Mouse (Mus musculus): Measurements from ENCODE around the gene Gm20390. TPM values are rescaled to one million over a fixed set of nuclear protein-coding genes. Genes with fewer than 3 reads are reported as not detected.
A peak's percentile ranks its signal among the peaks of the same experiment; 100 is the strongest.

Gene Gm20390
- total RNA-seq (2014; rRNA removed) (124 and 128 TPM in 2 replicates), polyA plus RNA-seq (2015; fragmentation: Nextera tagmentation; extraction: Ambion mirVana) (402 and 417 TPM in 2 replicates)

- ATAC-seq (peak; percentile 97), DNase-seq (ENCODE audit: low spot score) (peak; percentile 99)
- no peaks in the 10 kb centered on the region for H3K4me1 ChIP-seq (ENCODE audit: insufficient read depth, low read length)
- TF ChIP-seq CTCF (IDR thresholded peaks at IDR 0.05; ENCODE audit: low read depth), result peak; percentile 91
- peak within 1 kb of the TSS; percentile 91 for H3K4me3 ChIP-seq (ENCODE audit: low read length)
- peak within 1 kb of the TSS; percentile 82 for H3K4me2 ChIP-seq (ENCODE audit: low read depth, low read length)
- WGBS, result under 1% methylated on average over 40 of the region's 40 CpGs
- peaks cover 19% of the 10 kb centered on the region for H3K36me3 ChIP-seq (ENCODE audit: insufficient read depth, low read length)
- H3K9me3 ChIP-seq (ENCODE audit: low read length), result no peaks in the 10 kb centered on the region
- H3K27ac ChIP-seq, result peak within 1 kb of the TSS; percentile 89
- H3K9ac ChIP-seq (replicated peaks; ENCODE audit: low read length), result peak within 1 kb of the TSS; percentile 77
- no peaks in the 10 kb centered on the region for H3K27me3 ChIP-seq (ENCODE audit: insufficient read depth, low read length)
These were observed at the start of gene Gm20390, which contains the start of gene Nme1 for GRCm38 (mm10) chr11:93968005-93968847. Gene Gm20390, minus strand, starts transcription at chr11:93968293. Gene Nme1, minus strand, starts transcription at chr11:93968521.

GRCm38 (mm10) chr11:94003346-94003745 lies 35.3 kb upstream of the Gm20390 start:
- Histone ChIP-seq H3K36me3 (ENCODE audit: insufficient read depth, low read length) (no peaks in the 10 kb centered on the region), H3K9me3 (ENCODE audit: low read length) (no peaks in the 10 kb centered on the region), H3K27ac (no peak overlapping the region), H3K4me2 (ENCODE audit: low read depth, low read length) (no peak overlapping the region), H3K4me1 (ENCODE audit: insufficient read depth, low read length) (no peaks in the 10 kb centered on the region), H3K9ac (replicated peaks; ENCODE audit: low read length) (no peak overlapping the region), H3K4me3 (ENCODE audit: low read length) (no peak overlapping the region), H3K27me3 (ENCODE audit: insufficient read depth, low read length) (no peaks in the 10 kb centered on the region)
- no peak for ATAC-seq
- no peak for TF ChIP-seq CTCF (IDR thresholded peaks at IDR 0.05; ENCODE audit: low read depth)
- 90% methylated on average over 2 of the region's 2 CpGs for WGBS
- DNase-seq (ENCODE audit: low spot score), result no peak

DNA sequence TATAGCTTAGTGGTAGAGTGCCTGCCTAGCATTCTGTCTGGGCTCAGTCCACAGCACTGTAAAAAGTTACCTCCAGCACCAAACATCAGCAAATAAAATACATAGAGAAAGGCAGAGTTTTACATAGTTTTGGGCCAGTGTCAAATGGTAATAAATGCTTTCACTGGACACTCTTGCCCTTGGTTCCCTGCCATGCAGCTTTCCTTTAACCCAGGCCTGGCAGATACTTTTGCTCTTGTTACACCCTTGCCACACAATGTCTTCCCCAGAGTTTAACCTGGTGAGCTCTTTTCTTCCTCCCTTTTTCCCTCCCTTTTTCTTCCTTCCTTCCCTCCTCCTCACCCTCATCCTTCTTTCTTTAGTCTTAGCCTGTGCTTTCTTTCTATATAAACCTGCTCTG lies 31.2 kb upstream of the Gm20390 start:
- TF ChIP-seq CTCF (IDR thresholded peaks at IDR 0.05; ENCODE audit: low read depth), result no peak
- H3K9ac ChIP-seq (replicated peaks; ENCODE audit: low read length), result no peak overlapping the region; the same call in 1 of the 2 replicates
- H3K27me3 ChIP-seq (ENCODE audit: insufficient read depth, low read length), result no peaks in the 10 kb centered on the region
- no peaks in the 10 kb centered on the region for H3K9me3 ChIP-seq (ENCODE audit: low read length)
- H3K27ac ChIP-seq, result no peak overlapping the region
- no peak overlapping the region for H3K4me2 ChIP-seq (ENCODE audit: low read depth, low read length)
- H3K36me3 ChIP-seq (ENCODE audit: insufficient read depth, low read length), result no peaks in the 10 kb centered on the region
- peaks cover 8% of the 10 kb centered on the region for H3K4me1 ChIP-seq (ENCODE audit: insufficient read depth, low read length)
- no peak overlapping the region for H3K4me3 ChIP-seq (ENCODE audit: low read length)
- no peak for ATAC-seq
- DNase-seq (ENCODE audit: low spot score), result no peak

DNA sequence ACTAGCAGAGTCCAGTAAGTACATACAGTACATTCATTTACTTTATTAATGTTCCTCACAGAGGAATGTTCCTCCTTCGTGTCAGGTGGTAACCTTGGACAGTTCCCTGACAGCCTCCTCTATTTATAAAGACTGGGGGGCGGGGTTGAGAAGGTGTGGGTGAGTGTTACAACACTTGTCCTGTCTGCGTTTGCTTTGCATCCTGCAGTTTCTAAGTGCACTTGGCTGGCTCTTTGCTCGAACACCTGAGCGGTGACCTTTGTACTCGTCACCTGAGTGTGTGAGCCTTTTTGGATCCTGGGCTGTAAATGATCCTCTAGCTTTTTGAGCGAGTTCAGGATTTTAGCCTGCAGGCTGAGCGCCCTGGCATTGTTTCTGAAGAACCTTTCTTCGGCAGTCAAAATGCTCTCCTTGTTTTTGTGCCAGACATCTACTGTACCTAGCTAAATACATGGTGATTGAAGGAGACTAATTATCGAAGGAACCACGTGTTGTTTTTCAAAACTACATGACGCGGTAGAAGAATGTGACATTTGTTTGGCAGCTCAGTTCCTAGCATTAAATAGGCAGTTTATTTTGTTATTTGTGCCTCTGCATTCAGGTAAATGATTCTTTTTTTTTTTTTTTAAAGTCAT lies 29.2 kb upstream of the Gm20390 start:
- no peak for TF ChIP-seq CTCF (IDR thresholded peaks at IDR 0.05; ENCODE audit: low read depth)
- H3K4me1 ChIP-seq (ENCODE audit: insufficient read depth, low read length), result peaks cover 8% of the 10 kb centered on the region
- peak; percentile 2 for DNase-seq (ENCODE audit: low spot score)
- H3K36me3 ChIP-seq (ENCODE audit: insufficient read depth, low read length), result no peaks in the 10 kb centered on the region
- no peaks in the 10 kb centered on the region for H3K27me3 ChIP-seq (ENCODE audit: insufficient read depth, low read length)
- peak overlapping the region; percentile 85 for H3K9ac ChIP-seq (replicated peaks; ENCODE audit: low read length)
- 23% methylated on average over 13 of the region's 13 CpGs for WGBS
- H3K9me3 ChIP-seq (ENCODE audit: low read length), result no peaks in the 10 kb centered on the region
- H3K4me2 ChIP-seq (ENCODE audit: low read depth, low read length), result peak overlapping the region; percentile 65
- H3K4me3 ChIP-seq (ENCODE audit: low read length), result peak overlapping the region; percentile 86
- H3K27ac ChIP-seq, result no peak overlapping the region
- ATAC-seq, result no peak

DNA sequence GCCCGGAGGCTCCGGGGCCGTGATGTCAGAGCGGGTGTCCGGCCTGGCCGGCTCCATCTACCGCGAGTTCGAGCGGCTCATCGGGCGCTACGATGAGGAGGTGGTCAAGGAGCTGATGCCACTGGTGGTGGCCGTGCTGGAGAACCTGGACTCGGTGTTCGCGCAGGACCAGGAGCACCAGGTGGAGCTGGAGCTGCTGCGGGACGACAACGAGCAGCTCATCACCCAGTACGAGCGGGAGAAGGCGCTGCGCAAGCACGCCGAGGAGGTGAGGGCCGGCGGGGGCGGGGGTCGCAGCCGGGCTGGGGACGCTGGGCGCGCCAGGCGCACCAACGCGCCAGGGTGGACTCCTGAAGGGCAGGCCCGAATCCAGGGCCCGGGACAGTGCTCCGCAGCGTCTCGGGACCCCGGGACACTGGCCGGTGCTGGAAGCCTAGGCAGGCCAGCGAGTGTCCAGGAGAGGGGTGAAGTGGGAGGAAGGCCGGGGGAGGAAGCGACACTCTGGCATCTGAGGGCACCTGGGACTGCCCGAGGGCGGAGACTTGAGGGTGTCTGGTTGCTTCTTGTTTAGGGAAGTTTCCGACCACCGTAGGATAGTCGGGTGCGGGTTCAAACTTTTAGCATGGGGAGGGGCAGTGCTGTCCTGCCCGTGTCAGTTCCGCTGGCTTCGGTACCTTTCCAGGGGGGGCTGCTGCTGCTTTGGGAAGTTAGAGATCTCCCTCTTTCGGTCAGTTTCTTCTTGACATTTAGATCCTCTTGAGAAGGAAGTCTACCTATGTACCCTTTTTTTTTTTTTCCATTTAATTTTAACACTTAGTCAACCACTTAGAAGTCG lies 28.4 kb upstream of the Gm20390 start:
- no peaks in the 10 kb centered on the region for H3K36me3 ChIP-seq (ENCODE audit: insufficient read depth, low read length)

GRCm38 (mm10) chr11:93995720-93996305 lies 27.7 kb upstream of the Gm20390 start, which contains the start of gene Spag9:
Gene Spag9, plus strand, starts transcription at chr11:93996091.
- peak within 1 kb of the TSS; percentile 86 for H3K4me3 ChIP-seq (ENCODE audit: low read length)
- H3K4me2 ChIP-seq (ENCODE audit: low read depth, low read length), result peak within 1 kb of the TSS; percentile 65
- H3K27ac ChIP-seq, result peak within 1 kb of the TSS; percentile 97
- WGBS, result under 1% methylated on average over 40 of the region's 70 CpGs
- no peak for TF ChIP-seq CTCF (IDR thresholded peaks at IDR 0.05; ENCODE audit: low read depth)
- peak within 1 kb of the TSS; percentile 85 for H3K9ac ChIP-seq (replicated peaks; ENCODE audit: low read length)
- peaks cover 8% of the 10 kb centered on the region for H3K4me1 ChIP-seq (ENCODE audit: insufficient read depth, low read length)
- DNase-seq (ENCODE audit: low spot score) (peak; percentile 97), ATAC-seq (peak; percentile 95)
- H3K27me3 ChIP-seq (ENCODE audit: insufficient read depth, low read length), result no peaks in the 10 kb centered on the region
- no peaks in the 10 kb centered on the region for H3K36me3 ChIP-seq (ENCODE audit: insufficient read depth, low read length)
- H3K9me3 ChIP-seq (ENCODE audit: low read length), result no peaks in the 10 kb centered on the region

More for the DNA sequence above, 28.4 kb upstream of the Gm20390 start:
- ATAC-seq (peak; percentile 48; the same call in 1 of the 2 replicates), DNase-seq (ENCODE audit: low spot score) (peak; percentile 48)
- under 1% methylated on average over 58 of the region's 58 CpGs for WGBS
- peak; percentile 40 for TF ChIP-seq CTCF (IDR thresholded peaks at IDR 0.05; ENCODE audit: low read depth)
- peak overlapping the region; percentile 65 for H3K4me2 ChIP-seq (ENCODE audit: low read depth, low read length)
- peak overlapping the region; percentile 85 for H3K9ac ChIP-seq (replicated peaks; ENCODE audit: low read length)
- no peaks in the 10 kb centered on the region for H3K9me3 ChIP-seq (ENCODE audit: low read length)
- peak overlapping the region; percentile 97 for H3K27ac ChIP-seq
- H3K27me3 ChIP-seq (ENCODE audit: insufficient read depth, low read length), result no peaks in the 10 kb centered on the region
- peaks cover 8% of the 10 kb centered on the region for H3K4me1 ChIP-seq (ENCODE audit: insufficient read depth, low read length)
- peak overlapping the region; percentile 86 for H3K4me3 ChIP-seq (ENCODE audit: low read length)

Data from hindbrain, postnatal 0 days (tissue).